Mouse (Mus musculus) hematopoietic stem cell, adult 5-6 weeks (primary cell): ENCODE data around the gene Aven. TPM values are rescaled to one million over a fixed set of nuclear protein-coding genes. Genes with fewer than 3 reads are reported as not detected.
A peak's percentile ranks its signal among the peaks of the same experiment; 100 is the strongest.
"Not testable (repeated sequence)": the region's sequence is repeated elsewhere in the genome, so short reads cannot be mapped to it uniquely, and the experiment has no call there.

Source experiments
- ATAC-seq, 2 experiments: fragments of 125-278 bp in 1 of 2; replicated peaks in 1 of 2; 2 replicates each; pipeline ENCODE4 v1.8.0; 2016 to 2017; ENCODE audit warnings: inconsistent platforms in 2 of 2, mild to moderate bottlenecking in 2 of 2, moderate number of reproducible peaks in 2 of 2, low read depth in 1 of 2, moderate TSS enrichment in 1 of 2; ENCODE audit not compliant: low FRiP score in 2 of 2, poor library complexity in 2 of 2, severe bottlenecking in 2 of 2, insufficient read depth in 1 of 2, low TSS enrichment in 1 of 2
- total RNA-seq: library from RNA; stranded (forward); fragments of 172-1452, 232-1000 nt; gene quantifications from 2 replicates; pipeline ENCODE4 v1.2.3, GENCODE M21; 2017

Aven gene
- 27.4 and 40.3 TPM in 2 replicates for total RNA-seq

DNA sequence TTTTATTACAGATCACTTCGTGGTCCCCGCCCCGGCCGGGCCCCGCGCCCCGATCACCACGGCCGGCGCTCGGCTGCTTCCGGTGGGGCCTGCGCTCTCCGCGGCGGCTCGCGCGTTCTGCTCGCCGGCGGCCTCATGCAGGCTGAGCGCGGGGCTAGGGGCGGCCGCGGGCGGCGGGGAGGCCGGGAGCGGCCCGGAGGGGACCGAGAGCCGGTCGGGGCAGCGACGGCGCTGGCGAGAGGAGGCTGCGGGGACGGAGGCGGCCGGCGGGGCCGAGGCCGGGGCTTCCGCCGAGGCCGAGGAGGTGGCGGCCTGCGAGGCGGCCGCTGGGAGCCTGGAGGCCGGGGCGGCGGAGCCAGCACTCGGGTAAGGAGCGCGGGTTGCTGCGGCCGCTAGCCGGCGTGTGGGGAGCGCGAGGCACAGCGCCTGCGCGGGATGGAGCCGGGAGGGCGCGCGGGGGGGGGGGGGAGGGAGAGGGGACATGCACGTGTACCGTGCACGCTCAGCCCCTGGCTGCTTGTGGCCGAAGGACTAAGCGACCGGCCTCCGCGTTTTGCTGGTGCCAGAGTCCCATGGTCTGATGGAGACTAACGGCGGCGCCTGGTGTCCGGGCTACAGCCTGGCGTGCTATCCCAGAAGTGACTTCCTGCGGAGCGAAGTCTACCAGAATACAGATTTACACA, at the start of gene Aven:
Gene Aven (plus strand): TSS at position 109 of the 683 bp plus-strand sequence.
- ATAC-seq = peak; percentile 65 to 72

DNA sequence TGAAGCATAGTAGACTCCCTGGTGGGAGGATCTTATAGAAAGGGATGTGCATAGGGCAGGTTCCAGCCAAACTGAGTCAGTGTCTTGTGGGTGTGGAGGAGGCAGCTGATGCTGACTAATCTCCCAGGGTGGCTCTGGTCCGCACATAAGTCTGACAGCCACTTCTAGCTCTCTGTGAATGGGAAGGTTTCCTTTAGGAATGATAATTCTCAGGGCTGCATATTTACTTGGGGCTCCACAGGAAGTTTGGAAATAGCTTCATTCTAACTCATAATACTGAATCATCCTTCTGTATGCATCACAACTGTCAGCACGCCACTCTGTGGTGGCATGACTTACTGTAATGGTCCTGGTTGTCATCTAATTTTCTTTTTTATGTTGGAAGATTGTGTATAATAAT, 49.3 kb upstream of the Aven start:
- ATAC-seq = no peak

DNA sequence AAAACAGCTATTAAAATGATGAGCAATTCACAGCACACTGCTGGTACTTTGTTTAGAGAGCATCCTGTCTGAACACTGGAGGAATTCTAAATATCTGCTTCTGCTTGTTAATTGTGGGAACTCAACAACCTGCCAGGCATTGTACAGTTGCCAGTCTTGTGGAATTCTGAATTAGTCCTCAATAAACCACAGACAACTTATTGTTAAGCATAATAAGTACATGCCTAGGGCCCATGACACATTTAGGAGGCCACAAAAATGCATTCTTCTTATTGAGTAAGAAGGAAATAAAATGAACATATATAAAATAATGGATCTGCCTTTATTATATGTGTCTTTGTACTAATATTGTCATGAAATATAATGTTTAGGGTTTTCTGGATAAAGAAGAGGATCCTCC, 47.3 kb upstream of the Aven start:
- no peak for ATAC-seq

DNA sequence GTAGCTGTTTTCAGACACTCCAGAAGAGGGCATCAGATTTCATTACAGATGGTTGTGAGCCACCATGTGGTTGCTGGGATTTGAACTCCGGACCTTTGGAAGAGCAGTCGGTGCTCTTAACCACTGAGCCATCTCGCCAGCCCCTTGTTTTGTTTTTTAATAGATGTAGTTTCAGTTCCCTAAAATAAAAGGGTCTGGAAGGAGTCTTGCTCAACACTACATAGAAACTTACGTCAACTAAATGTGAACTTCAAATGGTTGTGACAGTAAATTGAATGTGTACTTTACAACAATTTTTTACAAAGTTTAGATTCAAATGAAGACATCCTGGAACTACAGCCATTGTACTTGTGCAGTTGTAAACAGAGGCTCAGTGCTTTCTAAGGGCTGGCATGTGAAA, 44.7 kb upstream of the Aven start:
- ATAC-seq = peak in 1 of 2 experiments; percentile 30; a peak in 1 of 4 replicates

DNA sequence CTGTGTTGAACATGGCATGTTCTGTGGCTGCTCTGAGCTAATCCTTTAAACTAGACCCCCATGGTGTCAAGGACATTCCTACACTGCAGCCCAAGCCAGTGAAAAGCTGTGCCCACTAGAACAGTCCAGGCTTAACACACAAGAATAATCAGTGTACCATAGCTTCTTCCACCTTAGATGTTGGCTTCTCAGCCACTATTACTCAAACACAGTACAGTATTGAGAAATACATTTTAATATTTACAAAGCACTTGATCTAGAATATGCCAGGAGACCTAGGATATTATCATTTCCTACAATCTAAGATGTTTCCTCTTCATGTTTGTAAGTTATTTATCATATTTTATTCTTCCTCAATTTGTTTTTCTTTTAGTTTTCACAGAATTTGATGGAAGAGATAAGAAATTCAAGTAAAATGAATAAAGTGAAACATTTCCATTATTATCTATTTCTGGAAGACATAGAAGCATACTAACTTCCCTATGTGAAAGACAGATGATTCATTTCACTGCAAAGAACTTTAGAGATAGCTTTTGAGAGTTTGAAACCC, 44.2 kb upstream of the Aven start:
- no peak for ATAC-seq

DNA sequence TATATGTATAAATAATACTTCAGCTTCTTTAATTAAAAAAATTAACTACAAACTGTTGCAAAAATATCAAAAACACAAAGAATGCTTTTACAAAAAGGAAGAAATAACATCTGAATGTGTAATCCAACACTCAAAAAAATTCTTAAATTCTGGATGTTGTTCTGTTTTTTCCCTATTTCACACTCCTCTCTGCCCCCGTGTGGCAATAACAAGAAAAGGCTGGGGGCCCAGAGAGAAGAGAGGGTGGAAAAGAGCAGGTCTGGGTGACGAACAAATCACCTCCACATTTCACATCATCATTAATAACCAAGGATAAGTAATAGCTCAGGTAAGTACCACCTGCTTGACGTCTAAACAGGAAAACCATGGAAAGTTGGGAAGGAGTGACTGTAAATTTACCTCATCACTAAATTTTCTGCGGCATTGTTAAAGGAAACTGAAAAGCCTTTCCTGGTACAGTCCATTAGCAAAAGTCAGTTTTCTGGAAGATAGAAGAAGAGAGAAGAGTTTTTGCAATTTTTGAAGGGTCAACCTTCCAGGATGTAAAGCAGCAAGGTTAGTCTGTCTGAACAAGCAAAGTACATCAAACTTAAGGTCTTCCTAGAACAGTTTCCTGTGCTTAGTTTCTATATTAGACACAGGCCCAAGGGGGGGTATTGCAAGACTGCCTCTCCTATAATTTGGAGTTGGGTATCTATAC, 43.0 kb upstream of the Aven start:
- ATAC-seq = peak; percentile 58 to 71

DNA sequence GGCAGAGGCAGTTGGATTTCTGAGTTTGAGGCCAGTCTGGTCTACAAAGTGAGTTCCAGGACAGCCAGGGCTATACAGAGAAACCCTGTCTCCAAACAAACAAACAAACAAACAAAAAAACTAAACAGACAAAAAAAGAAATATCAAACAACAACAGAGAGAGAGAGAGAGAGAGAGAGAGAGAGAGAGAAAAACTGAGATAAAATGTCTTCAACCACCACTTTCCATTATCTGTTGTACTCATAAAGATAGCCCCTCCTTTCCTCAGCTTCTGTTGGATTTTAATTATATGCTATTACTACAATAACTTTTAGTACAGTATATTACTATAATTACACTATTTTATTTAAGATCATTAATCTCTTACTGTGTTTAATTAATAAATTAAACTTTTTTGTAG, 40.3 kb upstream of the Aven start:
- not testable (repeated sequence) for ATAC-seq

DNA sequence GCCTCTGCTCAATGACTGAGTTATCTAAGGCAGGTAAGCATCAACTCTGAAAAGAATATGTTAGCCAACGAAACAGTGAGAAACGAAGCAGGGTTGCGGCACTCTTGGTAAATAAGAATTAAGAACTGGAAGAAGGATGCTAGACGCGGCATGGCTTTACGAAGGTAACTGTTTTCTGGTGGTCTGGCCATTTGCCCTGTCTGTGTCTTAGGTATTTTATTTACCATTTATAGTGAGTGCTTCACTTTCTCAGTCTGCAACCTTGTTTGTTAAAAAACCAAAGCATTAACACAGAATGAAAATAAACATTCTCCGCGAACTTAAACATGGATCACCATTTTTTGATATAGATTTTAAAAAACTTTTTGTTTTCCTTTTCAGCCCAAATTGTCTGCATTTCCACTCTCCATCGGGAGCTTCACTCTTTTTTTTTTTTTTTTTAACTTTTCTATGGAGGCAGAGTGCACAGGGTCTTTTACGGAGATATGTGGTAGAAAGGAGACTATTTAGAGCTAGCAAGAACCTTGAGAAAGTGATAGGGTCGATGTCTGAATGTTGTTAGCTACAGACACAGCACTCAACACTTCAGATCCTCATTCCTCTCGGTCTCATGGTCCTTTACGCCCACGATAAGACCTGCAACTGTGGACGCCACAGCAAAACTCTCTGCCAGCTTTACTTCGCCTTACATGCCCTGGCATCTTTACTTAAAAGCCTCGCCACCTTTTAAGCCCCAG, 38.5 kb upstream of the Aven start:
- peak in 1 of 2 experiments; percentile 26; a peak in 1 of 4 replicates for ATAC-seq

DNA sequence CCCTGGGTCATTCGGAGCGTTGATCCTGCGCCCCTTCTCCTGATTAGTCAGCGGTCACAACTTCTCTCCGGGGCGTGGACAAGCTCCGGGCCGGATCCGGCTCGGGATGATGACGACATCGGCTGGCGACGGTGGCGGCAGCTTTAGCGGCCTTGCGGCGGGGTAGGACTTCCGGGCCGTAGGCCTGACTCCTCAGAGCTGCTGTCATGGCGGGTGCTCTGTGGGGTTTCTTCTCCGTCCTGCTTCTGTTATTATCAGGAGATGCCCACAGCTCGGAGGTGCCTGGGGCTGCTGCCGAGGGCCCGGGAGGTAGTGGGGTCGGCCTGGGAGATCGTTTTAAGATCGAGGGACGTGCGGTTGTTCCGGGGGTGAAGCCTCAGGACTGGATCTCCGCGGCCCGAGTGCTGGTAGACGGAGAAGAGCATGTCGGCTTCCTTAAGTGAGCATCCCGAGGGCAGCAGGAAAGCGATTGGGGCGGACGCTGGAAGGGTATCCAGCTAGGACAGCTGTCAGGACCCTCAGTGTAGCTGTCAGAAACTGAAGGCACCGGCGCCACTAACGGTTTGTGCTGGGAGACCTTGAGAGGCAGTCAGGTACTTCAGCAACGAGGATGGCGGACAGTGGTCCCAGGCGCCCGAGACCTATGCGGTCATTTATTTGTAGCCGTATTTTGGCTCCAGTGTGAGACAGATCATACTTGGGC, 37.8 kb upstream of the Aven start, which contains the start of gene Emc7:
Gene Emc7 (plus strand): TSS at position 136 of the 703 bp plus-strand sequence.
- peak; percentile 98 to 99 for ATAC-seq

DNA sequence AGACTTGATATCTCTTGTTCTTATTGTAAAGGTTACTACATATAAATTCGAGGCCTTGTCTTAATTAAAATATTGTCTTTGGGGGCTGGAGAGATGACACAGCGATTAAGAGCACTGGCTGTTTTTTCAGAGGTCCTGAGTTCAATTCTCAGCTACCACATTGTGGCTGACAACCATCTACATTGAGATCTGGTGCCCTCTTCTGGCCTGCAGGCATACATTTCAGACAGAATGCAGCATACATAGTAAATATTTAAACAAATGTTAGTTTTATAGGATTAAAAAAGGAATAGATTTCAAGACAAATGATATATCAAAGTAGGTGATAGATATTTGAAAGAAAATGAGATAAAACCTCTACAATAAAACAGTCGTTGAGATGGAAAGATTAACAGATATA, 32.2 kb upstream of the Aven start:
- no peak for ATAC-seq

DNA sequence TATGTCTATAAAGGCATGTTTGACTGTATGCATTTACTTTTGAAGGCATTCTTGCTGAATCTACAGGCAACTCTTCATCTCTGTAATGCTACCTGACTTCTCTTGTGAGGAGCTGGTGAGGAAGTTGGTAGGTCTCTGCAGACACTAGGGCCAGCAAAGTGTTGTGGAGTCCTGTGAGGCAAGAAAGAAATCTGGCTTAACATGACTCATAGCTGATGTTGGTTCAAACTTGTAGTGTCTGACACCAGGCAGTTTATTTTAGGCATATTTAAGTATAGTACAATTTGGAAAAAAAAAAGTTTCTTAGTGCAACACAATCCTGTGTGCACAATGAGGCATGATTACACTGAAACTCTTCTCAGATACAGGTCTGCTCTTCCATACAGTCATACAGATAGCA, 23.2 kb upstream of the Aven start:
- ATAC-seq = no peak

DNA sequence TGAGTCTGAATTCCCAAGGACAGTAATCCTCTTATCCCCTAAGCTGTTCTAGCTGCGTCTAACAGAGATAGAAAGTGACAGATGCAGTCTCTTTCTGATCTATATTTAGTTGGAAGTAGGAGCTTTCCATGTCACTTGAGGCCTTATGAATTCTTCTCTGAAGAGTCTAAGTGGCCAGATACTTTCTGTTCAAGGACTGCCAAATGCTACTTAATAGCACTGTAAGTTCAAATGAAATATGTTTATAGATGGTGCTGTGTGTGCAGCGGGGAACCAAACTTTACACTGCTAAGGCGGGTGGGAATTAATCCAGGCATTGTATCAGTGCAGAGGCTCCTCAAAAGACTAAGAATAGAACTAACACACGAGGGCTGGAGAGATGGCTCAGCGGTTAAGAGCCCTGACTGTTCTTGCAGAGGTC, 21.8 kb upstream of the Aven start:
- ATAC-seq = no peak

DNA sequence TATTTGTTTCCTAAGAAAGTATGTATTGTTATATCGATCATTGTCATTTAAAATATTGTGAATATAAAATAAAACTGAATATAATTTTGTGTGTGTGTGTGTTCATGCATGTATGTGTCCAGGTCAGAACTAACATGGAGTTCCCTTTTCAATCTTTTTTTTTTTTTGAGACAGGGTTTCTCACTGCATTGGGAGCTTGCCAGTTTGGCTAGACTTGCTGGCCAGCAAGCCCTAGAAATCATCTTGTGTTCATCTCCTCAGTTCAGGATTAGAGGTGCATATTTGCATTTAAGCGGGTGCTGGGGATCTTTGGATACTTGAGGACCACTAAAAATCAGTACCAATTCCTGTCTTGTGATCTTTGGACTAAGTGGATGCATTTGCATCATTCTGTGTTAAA, 20.7 kb upstream of the Aven start:
- ATAC-seq = no peak

DNA sequence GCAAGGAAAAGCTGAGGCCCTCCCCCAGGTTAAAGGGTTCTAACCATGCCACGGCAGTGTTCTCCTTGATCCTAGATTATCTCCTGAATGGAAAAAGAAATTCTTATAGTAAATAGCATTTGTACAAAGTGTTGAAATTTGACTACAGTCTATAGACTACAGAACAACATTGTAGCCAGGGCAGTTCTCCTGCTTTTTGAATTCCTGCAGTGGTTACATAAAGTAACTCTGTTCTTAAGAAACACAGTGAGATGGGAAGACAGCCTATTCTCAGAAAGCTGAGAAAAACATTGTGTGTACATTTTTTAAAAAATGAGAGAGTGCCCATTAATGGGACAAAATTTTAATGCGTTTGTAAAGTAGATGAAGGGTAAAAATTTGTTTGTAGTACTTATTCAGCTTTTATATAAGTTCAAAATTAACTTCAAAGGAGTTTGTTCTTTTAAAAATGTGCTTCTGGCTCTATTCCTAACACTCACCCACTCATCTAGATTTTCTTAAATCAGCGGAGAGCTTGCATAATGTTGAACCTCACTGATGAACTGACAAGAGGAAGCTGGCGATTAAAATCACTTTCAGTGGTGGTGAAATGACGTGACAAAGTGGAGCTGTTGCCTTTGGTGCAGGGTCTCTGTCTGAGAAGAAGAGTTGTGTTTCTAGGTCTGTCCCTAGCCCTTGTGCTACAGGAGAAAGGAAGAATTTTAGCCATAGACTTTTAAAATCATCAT, 17.6 kb upstream of the Aven start:
- ATAC-seq = no peak

DNA sequence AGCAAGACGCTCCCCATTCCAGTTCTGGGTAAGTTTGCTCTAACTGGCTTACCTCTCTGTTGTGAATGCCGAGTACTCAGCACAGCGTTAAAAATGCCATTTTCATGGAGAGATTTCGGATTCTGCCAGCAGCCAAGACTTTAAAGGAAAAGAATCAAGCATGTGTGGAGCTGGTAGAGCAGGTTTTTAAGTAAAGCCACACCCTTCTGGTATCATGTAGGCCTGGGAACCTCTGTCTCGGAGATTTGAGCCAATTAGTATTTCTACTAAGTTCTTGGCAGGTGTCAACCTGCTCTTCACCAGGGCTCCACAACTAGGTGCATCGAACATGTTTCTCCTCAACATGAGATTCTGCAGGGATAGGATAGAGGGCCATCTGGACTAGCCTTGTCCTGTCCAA, 16.2 kb upstream of the Aven start:
- ATAC-seq = no peak

DNA sequence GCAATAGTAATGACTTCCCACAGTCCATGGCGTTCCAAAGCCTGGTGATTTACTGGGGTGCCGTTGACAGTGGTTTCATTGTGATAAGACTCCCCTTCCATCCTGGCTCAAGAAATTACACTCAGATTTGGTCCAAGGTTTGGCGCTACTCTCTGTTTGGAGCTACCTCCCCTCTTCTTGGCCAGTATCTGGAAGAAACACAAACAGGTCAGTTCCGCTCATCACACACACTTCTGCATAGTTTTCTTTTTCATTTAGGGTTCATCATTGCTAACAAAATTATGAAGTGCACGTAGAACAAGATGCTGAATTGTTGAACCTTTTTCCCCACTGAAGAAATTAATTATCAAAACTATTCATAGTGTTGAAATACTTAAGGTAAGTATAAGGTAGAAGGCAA, 12.1 kb upstream of the Aven start, which contains the start of gene Chrm5:
Gene Chrm5 (minus strand): TSS at position 101 of the 400 bp plus-strand sequence.
- ATAC-seq = no peak

DNA sequence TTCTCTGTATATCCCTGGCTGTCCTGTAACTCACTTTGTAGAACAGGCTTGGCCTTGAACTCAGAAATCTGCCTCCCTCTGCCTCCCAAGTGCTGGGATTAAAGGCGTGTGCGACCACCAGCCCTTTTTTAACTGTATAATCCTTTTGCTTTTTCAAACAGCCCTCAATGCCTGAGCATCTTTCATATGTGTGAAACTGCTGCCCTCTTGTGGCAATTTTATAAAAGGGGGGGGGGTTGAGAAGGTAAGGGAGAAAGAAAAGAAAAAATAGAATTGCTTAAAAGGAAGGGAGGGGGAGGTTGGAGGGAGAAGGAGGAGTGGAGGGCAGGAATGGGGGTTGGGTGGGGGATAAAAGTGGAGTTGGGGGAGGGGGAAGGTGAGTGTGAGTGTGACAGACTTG, 11.2 kb upstream of the Aven start:
- peak; percentile 39 to 73; a peak in 2 of 4 replicates for ATAC-seq
